Mouse (Mus musculus) myocyte (in vitro differentiated cells): Measurements from ENCODE around the gene Clcn5.

ENCODE experiments used
- CEBPB ChIP-seq: IDR thresholded peaks from 2 replicates; pipeline ENCODE4 v1.6.1; 2011; ENCODE audit warnings: mild to moderate bottlenecking, moderate library complexity; ENCODE audit not compliant: poor library complexity, insufficient read depth, severe bottlenecking
- E2F4 ChIP-seq: IDR thresholded peaks from one replicate; pipeline ENCODE4 v1.6.1; 2011; ENCODE audit warnings: mild to moderate bottlenecking, control low read depth, moderate library complexity; ENCODE audit not compliant: insufficient read depth
- MAX ChIP-seq: IDR thresholded peaks from one replicate; pipeline ENCODE4 v1.6.1; 2011; ENCODE audit warnings: low read depth, mild to moderate bottlenecking, control low read depth
- MYOD1 ChIP-seq, 3 experiments: IDR thresholded peaks; one replicate each; pipeline ENCODE4 v1.6.1; 2011; ENCODE audit warnings: control low read depth in 2 of 3, low read depth in 2 of 3, mild to moderate bottlenecking in 2 of 3, moderate library complexity in 1 of 3; ENCODE audit not compliant: insufficient read length in 2 of 3, control insufficient read depth in 1 of 3
- POLR2A ChIP-seq: IDR thresholded peaks from one replicate; pipeline ENCODE4 v1.6.1; 2011; ENCODE audit warnings: low read depth, mild to moderate bottlenecking, control low read depth, moderate library complexity; ENCODE audit not compliant: insufficient read length
- POLR2AphosphoS2 ChIP-seq: IDR thresholded peaks from one replicate; pipeline ENCODE4 v1.6.1; 2011; ENCODE audit warnings: low read depth, control low read depth; ENCODE audit not compliant: insufficient read length
- SRF ChIP-seq: IDR thresholded peaks from one replicate; pipeline ENCODE4 v1.6.1; 2011; ENCODE audit warnings: low read depth; ENCODE audit not compliant: control insufficient read depth, insufficient read length
- USF1 ChIP-seq: IDR thresholded peaks from one replicate; pipeline ENCODE4 v1.6.1; 2011; ENCODE audit warnings: low read depth, mild to moderate bottlenecking, control low read depth, moderate library complexity

DNA sequence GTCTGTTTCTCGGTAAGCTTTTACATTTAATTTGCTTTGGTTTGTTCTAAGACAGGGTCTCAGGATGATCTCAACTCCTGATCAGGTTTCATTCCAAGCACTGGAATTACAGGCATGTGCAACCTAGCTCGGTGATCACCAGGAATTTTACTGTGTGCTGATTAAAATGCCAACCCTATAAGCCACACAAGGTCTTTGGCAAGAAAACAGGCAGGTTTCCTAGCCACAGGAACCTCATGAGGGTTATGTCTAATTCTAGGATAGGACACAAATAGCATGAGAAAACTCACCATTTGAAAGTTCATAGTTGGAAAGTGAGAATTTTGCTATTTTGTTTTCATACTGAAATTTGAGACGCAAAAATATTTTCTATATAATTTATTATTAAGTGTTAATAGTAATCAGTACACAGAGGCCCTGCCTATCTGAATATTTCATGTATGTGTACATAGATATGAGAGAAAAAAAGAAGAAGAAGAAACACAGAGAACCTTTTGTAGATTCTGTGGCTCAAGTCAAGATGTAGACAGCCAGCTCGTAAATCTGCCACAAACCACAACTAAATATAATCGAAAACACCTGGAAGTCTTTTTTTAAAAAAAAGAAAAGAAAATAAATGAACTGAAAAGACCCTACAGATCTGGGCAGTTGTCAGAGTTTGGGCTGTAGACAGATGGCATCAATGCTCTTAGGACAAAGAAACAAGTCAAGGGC, 58.6 kb downstream of the Clcn5 start:
- TF ChIP-seq POLR2A: no peak
- no peak for TF ChIP-seq USF1
- no peak for TF ChIP-seq E2F4
- TF ChIP-seq CEBPB: no peak
- TF ChIP-seq MAX: no peak
- no peak for TF ChIP-seq SRF
- no peak for TF ChIP-seq POLR2AphosphoS2
- TF ChIP-seq MYOD1 (IDR thresholded peaks at IDR 0.05; ENCODE audit: control insufficient read depth in 1 of 3, insufficient read length in 2 of 3, low read depth in 2 of 3): no peak
